Mouse (Mus musculus): ENCODE data around the gene Fbxw11.

GRCm38 (mm10) chr11:32684690-32685254 is 42.2 kb downstream of the Fbxw11 start:
- TF ChIP-seq CTCF (IDR thresholded peaks at IDR 0.05; ENCODE audit: low read depth, low read length) (no peak), POLR2A (IDR thresholded peaks at IDR 0.05; ENCODE audit: borderline replicate concordance, low read depth, low read length) (no peak)
